Mouse (Mus musculus) liver, adult (tissue): ENCODE data around the gene Gimap3.

Source experiments
- GATA4 ChIP-seq: IDR thresholded peaks from 2 replicates; pipeline ENCODE4 v1.6.1; 2014; ENCODE audit warnings: mild to moderate bottlenecking, low read length; ENCODE audit not compliant: insufficient replicate concordance

The Gimap3 gene

GRCm38 (mm10) chr6:48732864-48733304 lies 37.8 kb downstream of the Gimap3 start:
- no peak for TF ChIP-seq GATA4

- TF ChIP-seq GATA4 = no peak
These were observed 42.9 kb downstream of the Gimap3 start for GRCm38 (mm10) chr6:48727761-48728160.

- no peak for TF ChIP-seq GATA4
These were observed 45.2 kb downstream of the Gimap3 start for GRCm38 (mm10) chr6:48725476-48725875.

- no peak for TF ChIP-seq GATA4
These were observed 47.2 kb downstream of the Gimap3 start for GRCm38 (mm10) chr6:48723468-48723867.

GRCm38 (mm10) chr6:48720326-48720725 lies 50.3 kb downstream of the Gimap3 start:
- no peak for TF ChIP-seq GATA4

GRCm38 (mm10) chr6:48718455-48718854 lies 52.2 kb downstream of the Gimap3 start, which contains the start of the genes Gm28053 and Gimap7:
Gm28053 (plus strand) TSS chr6:48718607.
Gimap7 (plus strand) TSS chr6:48718621.
- no peak for TF ChIP-seq GATA4
